Mouse (Mus musculus): ENCODE measurements around the gene Ccdc117.
"Not testable (repeated sequence)": the region's sequence is repeated elsewhere in the genome, so short reads cannot be mapped to it uniquely, and the experiment has no call there.

Ccdc117 gene

GRCm38 (mm10) chr11:5505856-5506575 is 36.0 kb downstream of the Ccdc117 start:
- DNase-seq: peak; percentile 76 to 83

GRCm38 (mm10) chr11:5502351-5503051 is 39.5 kb downstream of the Ccdc117 start:
- no peak for DNase-seq

- DNase-seq: no peak
Measured at GRCm38 (mm10) chr11:5500903-5501741, 40.9 kb downstream of the Ccdc117 start.

GRCm38 (mm10) chr11:5499961-5500644 is 41.9 kb downstream of the Ccdc117 start:
- no peak for DNase-seq

GRCm38 (mm10) chr11:5498931-5499661 is 42.9 kb downstream of the Ccdc117 start:
- DNase-seq: peak; percentile 49 to 62

GRCm38 (mm10) chr11:5498422-5498821 is 43.6 kb downstream of the Ccdc117 start:
- no peak for DNase-seq

GRCm38 (mm10) chr11:5496559-5497248 is 45.3 kb downstream of the Ccdc117 start:
- DNase-seq: no peak

GRCm38 (mm10) chr11:5495906-5496305 is 46.1 kb downstream of the Ccdc117 start:
- DNase-seq: no peak

GRCm38 (mm10) chr11:5495286-5495832 is 46.6 kb downstream of the Ccdc117 start:
- no peak for DNase-seq

- DNase-seq: no peak
Measured at GRCm38 (mm10) chr11:5493869-5494268, 48.1 kb downstream of the Ccdc117 start.

- no peak for DNase-seq
Measured at GRCm38 (mm10) chr11:5491912-5492311, 50.1 kb downstream of the Ccdc117 start.

- DNase-seq: no peak
Measured at GRCm38 (mm10) chr11:5490989-5491656, 50.9 kb downstream of the Ccdc117 start.

GRCm38 (mm10) chr11:5489433-5489832 is 52.6 kb downstream of the Ccdc117 start:
- not testable (repeated sequence) for DNase-seq

- peak; percentile 88 to 91 for DNase-seq
Measured at GRCm38 (mm10) chr11:5485193-5486011, 56.6 kb downstream of the Ccdc117 start.

GRCm38 (mm10) chr11:5482581-5482980 is 59.4 kb downstream of the Ccdc117 start:
- no peak for DNase-seq
